Mouse (Mus musculus) B cell, adult 2 months (primary cell): Measurements from ENCODE around the gene Rnf115.
"Not testable (repeated sequence)": the region's sequence is repeated elsewhere in the genome, so short reads cannot be mapped to it uniquely, and the experiment has no call there.

ENCODE experiments used
- DNase-seq, 2 experiments: peaks; one replicate each; pipeline ENCODE4 v3.0.0; 2022

Rnf115 gene

GRCm38 (mm10) chr3:96708684-96709064, 18.8 kb upstream of the Rnf115 start:
- no peak for DNase-seq

GRCm38 (mm10) chr3:96714286-96714685, 13.2 kb upstream of the Rnf115 start:
- no peak for DNase-seq

GRCm38 (mm10) chr3:96715854-96716253, 11.6 kb upstream of the Rnf115 start:
- no peak for DNase-seq

- peak; percentile 30 to 31 for DNase-seq
These were observed 8.3 kb upstream of the Rnf115 start for GRCm38 (mm10) chr3:96719173-96719572.

- DNase-seq: no peak
These were observed 567 bp downstream of the Rnf115 start for GRCm38 (mm10) chr3:96727828-96728633.

GRCm38 (mm10) chr3:96728634-96729402, 1.4 kb downstream of the Rnf115 start:
- DNase-seq: no peak

GRCm38 (mm10) chr3:96729403-96729784, 1.9 kb downstream of the Rnf115 start:
- no peak for DNase-seq

GRCm38 (mm10) chr3:96730785-96731184, 3.3 kb downstream of the Rnf115 start:
- no peak for DNase-seq

GRCm38 (mm10) chr3:96733984-96734383, 6.5 kb downstream of the Rnf115 start:
- DNase-seq: no peak

GRCm38 (mm10) chr3:96735200-96735599, 7.7 kb downstream of the Rnf115 start:
- DNase-seq: no peak

- DNase-seq: no peak
These were observed 9.7 kb downstream of the Rnf115 start for GRCm38 (mm10) chr3:96737013-96737740.

GRCm38 (mm10) chr3:96737995-96738394, 10.5 kb downstream of the Rnf115 start:
- DNase-seq: no peak

GRCm38 (mm10) chr3:96740279-96740678, 12.8 kb downstream of the Rnf115 start:
- not testable (repeated sequence) for DNase-seq

GRCm38 (mm10) chr3:96744348-96744747, 16.9 kb downstream of the Rnf115 start:
- no peak for DNase-seq

- no peak for DNase-seq
These were observed 19.4 kb downstream of the Rnf115 start for GRCm38 (mm10) chr3:96746829-96747228.

GRCm38 (mm10) chr3:96755935-96756334, 28.5 kb downstream of the Rnf115 start:
- DNase-seq: no peak

- no peak for DNase-seq
These were observed 30.2 kb downstream of the Rnf115 start for GRCm38 (mm10) chr3:96757691-96758090.

- DNase-seq: no peak
These were observed 32.2 kb downstream of the Rnf115 start for GRCm38 (mm10) chr3:96759695-96760094.

- no peak for DNase-seq
These were observed 37.1 kb downstream of the Rnf115 start for GRCm38 (mm10) chr3:96764528-96764927.

- no peak for DNase-seq
These were observed 42.5 kb downstream of the Rnf115 start for GRCm38 (mm10) chr3:96769971-96770370.

- no peak for DNase-seq
These were observed 45.5 kb downstream of the Rnf115 start for GRCm38 (mm10) chr3:96772949-96773348.

GRCm38 (mm10) chr3:96777120-96777519, 49.7 kb downstream of the Rnf115 start:
- no peak for DNase-seq

- DNase-seq: no peak
These were observed 54.8 kb downstream of the Rnf115 start for GRCm38 (mm10) chr3:96782236-96782635.
